Mouse (Mus musculus): ENCODE results near the gene Plcb4.

Plcb4 gene

DNA sequence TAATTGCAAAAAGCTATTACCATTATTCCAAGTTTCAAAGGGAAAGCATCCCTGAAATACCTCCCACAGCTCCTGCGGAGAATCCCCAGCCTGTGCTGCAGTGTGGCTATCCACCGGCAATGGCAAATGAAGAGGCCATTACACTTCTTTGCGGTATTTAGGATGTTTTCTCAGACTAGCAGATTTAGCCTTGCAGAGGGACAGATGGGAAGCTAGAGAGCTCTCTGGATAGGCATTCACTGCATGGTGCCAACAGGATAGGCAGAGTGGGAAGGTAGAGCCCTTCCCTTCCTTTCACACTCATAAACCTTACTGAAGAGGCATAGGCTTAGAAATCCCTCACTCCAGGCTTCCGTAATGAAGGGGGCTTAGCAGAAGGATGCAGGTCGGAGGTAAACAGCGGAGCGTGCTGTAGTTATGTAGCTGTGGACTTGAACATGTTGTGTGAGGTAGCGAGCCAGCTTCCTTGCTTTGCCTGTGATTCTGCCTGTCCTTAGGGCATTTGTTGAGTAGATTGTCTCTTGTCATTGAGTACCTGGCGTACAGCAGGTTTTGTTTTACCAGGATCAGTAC lies 144.2 kb downstream of the Plcb4 start:
- DNase-seq (ENCODE audit: extremely low read depth, low read depth, low spot score): no peak

GRCm38 (mm10) chr2:135805748-135806685 lies 147.2 kb downstream of the Plcb4 start:
- no peak for DNase-seq (ENCODE audit: extremely low read depth, low read depth, low spot score)

- DNase-seq (ENCODE audit: extremely low read depth, low read depth, low spot score): no peak
Measured at GRCm38 (mm10) chr2:135808342-135808741, 149.5 kb downstream of the Plcb4 start.

- no peak for DNase-seq (ENCODE audit: extremely low read depth, low read depth, low spot score)
Measured at GRCm38 (mm10) chr2:135810841-135811240, 152.0 kb downstream of the Plcb4 start.

DNA sequence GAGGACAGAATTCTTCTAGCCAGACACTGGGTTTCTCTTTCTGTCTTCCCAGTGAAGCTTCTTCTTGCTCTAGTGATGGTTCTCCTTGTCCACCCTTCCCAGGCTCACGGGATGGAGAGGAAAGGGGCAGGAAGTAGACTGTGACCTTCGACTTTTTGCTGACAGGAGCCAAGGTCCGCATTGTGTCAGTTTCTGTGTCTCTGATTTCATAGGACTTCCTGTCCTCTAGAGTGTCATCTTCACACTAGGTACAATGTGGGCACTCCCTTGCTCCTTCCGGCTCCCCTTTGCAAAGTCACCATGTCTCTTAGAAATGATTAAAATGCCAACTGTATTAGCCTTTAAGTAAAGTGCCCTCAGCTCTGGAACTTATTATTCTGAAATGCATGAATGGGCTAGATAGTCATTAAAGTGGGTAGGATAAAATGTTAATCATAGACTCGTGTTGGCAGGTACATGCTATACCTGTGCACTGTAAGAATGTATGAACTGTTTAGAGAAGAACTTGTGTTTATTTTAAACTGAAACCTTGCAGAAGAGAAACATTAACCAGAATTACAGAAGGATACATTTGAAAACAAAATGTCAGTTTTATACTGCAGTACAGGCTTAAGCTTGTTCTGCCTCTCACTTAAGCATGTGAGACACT lies 152.8 kb downstream of the Plcb4 start:
- DNase-seq (ENCODE audit: extremely low read depth, low read depth, low spot score): no peak

DNA sequence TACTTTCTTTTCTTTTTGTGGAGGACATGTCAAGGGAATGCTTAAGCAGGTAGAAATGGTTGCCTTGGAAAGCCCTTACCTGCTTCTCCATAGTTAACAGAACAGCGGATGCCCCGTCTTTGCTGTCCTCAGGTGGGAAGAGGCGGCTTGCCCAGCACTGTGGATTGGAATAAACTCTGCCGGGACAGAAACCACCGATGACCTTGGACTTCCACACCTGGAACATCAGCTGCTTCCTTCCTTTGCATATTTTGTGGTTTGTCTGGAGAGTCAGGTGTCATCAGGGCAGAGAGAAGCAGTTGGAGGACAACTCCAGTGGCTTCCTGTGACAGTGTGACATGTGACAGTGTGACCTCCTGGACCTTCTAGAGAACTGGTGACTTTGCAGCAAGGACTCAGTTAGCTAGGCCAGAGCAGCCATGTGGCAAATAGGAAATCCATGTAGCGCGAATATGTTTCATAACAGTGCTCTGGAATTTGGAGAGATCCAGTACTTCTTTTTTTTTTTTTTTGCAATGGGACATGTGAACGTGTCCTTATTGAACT lies 154.0 kb downstream of the Plcb4 start:
- no peak for DNase-seq (ENCODE audit: extremely low read depth, low read depth, low spot score)

GRCm38 (mm10) chr2:135820691-135821090 lies 161.9 kb downstream of the Plcb4 start:
- no peak for DNase-seq (ENCODE audit: extremely low read depth, low read depth, low spot score)

DNA sequence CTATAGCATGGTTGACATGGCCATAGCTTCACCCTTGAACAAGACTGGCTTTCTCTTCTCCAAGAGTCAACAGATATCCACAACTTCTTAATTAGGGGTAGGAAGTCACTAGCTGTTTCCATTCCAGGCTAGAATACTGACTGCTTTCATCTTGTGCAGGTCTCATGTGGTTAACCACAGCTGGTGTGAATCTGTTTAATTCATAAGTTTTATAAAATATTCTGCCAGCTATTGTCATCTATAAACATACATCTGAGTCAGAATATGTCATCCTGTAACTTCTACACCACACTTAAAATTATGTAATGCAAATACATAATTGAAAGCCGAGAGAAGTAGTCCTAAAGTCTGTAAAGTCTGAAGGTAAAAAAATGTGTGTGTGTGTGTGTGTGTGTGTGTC lies 164.9 kb downstream of the Plcb4 start:
- DNase-seq (ENCODE audit: extremely low read depth, low read depth, low spot score): no peak

- no peak for DNase-seq (ENCODE audit: extremely low read depth, low read depth, low spot score)
Measured at GRCm38 (mm10) chr2:135824757-135825156, 165.9 kb downstream of the Plcb4 start.

DNA sequence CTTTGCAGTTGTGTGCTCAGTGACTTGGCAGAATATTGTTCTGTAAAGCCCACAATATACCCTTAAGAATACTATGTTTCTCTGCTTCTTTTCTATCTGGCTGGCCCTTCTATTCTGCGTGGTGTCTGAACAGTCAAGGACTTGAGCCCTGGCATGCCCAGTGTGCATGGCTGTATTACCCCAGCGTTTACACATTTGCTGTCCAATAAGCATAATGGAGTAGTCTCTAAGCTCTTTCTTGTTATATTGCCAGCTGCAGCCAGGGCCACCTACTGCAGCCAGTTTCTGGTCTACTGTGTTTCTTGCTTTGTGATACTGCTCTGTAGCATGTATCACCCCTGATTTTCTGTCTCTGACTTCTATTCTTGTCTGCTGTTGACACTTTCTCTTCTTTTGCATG lies 166.8 kb downstream of the Plcb4 start:
- no peak for DNase-seq (ENCODE audit: extremely low read depth, low read depth, low spot score)

DNA sequence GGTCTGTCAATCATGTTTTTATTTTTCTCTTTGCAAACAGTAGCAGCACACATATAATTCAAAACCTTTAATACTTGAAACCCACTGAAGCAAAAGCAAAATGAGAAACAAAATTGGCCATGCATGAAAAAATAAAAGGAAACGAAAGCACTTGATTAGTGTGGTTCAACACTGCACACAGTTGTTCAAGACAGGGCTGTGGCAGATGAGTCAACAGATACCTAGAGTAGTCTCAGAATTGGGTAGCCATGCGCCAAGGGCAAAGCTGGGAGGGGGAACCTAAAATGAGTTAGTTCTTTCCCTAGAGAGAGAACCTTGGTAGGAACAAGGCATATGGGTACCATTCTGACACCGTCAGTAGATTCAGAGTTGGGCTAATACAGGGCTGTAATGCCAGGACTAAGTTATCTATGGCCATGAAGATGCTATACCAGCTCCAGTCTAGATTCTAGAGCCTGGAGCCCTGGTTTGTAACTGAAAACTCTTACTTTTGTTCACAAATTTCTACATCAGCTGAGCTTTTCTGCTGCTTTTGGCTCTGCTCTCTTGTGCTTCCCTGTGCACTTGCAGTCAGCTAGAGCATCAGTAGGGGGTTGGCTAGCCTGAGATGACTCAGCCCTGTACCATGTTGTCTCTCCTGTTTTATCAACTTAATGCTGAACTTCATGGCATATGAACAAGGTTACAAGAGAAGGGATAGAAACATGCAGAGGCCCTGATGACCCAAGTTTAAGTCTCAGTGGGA lies 168.0 kb downstream of the Plcb4 start:
- DNase-seq (ENCODE audit: extremely low read depth, low read depth, low spot score): no peak

GRCm38 (mm10) chr2:135828446-135828845 lies 169.6 kb downstream of the Plcb4 start:
- peak; percentile 46 for DNase-seq (ENCODE audit: extremely low read depth, low read depth, low spot score)

- DNase-seq (ENCODE audit: extremely low read depth, low read depth, low spot score): no peak
Measured at GRCm38 (mm10) chr2:135833743-135834142, 174.9 kb downstream of the Plcb4 start.

DNA sequence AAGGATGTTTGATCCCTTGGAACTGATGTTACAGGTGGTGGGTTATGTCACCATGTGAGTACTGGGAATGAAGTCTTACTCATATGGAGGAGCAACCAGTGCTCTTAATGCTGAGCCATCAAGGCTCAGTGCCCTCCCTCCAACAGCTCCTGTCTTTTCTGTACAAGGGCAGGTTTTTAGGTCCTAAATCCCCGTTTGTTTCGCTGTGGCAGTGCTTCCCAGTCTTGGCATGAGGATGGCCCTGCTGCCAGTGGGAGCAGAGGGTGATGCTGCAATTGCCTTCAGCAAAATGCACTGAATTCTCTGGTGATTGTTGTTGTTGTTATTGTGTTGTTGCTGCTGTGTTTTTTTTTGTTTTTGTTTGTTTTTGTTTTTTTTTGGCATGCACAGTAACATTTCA lies 175.6 kb downstream of the Plcb4 start:
- no peak for DNase-seq (ENCODE audit: extremely low read depth, low read depth, low spot score)

DNA sequence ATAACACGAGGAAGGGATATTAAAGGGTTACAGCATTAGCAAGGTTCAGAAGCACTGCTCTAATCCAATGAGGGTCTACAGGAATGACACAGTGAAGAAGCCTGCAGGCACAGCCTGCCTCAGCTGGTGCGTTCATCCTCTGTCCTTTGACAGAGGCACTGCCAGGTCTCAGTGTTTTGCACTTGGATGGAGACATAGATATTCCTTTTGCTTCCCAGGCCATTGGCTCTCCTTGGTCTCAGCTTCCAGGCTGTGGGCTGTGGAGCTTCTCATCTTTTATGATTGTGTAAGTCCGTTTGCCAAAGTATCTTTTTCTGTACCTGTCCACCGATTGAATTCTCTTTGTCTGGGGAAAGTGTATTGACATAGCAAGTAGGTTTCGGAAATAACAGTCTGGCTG lies 177.1 kb downstream of the Plcb4 start:
- DNase-seq (ENCODE audit: extremely low read depth, low read depth, low spot score): no peak

- no peak for DNase-seq (ENCODE audit: extremely low read depth, low read depth, low spot score)
Measured at GRCm38 (mm10) chr2:135836426-135836825, 177.6 kb downstream of the Plcb4 start.

DNA sequence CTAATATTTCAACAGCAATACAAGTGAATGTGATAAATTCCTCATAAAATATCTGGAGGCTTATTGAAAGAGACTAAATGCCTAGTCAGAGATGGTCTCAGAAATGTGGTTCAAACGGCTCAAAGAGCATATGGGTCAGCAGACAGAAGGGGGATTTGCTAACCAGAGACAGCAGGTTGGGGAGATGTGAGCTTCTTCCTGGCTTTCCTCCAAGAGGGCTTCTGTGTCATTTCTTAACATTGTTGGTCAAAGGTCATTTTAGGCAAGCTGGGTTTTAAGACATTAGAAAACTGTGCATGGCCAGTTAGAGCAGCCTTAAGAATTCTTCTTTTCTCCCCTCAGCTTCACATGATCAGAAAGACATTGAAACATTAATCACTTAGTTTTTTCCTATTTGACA lies 178.9 kb downstream of the Plcb4 start:
- no peak for DNase-seq (ENCODE audit: extremely low read depth, low read depth, low spot score)

GRCm38 (mm10) chr2:135838135-135838534 lies 179.3 kb downstream of the Plcb4 start:
- no peak for DNase-seq (ENCODE audit: extremely low read depth, low read depth, low spot score)

DNA sequence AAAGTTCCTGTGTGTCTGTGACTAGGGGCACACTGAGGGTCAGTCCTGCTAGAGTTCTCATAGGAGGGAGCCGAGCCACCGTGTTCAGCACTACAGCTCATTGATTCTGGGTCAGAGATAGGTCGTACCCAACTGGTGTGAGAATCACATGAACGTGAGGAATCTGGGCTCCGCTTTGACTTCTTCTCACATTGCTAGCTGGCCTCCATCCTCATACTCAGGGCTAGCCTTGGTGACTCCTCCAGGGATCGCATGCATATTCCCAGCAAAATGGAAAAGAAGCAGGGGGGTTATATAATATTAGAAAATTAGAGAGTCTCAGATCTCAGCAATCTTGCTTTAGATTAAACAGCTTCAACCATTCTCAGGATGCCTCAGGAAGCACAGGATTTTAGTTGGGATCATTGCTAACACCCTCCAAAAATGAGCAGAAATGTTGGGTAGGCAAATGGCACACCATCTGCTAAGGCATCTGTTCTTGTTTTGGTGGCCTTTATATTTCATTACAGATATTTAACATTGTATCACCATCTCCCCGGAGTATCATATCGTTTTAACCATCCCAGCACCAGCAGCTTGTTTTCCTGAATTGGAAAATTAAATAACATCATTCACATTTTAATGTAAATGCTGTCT lies 180.0 kb downstream of the Plcb4 start:
- no peak for DNase-seq (ENCODE audit: extremely low read depth, low read depth, low spot score)

DNA sequence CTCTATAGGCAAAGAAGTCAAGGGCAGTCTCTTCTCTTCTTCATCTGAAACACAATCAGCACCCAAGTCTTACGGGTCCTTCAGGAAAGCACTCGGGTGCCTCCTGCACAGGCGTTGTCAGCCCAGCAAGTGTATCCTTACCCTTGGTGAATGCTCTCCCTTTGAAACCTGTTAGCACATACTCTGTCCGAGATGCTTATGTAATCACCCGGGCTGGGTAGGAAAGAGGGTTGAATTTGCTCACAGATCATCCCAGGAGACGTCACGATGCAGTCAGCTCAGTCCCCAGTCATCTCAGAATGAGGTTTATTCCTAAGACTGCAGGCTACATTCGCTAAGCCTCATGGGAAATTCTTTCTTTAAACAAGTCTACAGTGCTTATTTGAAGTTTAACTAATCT lies 184.9 kb downstream of the Plcb4 start:
- DNase-seq (ENCODE audit: extremely low read depth, low read depth, low spot score): no peak

- DNase-seq (ENCODE audit: extremely low read depth, low read depth, low spot score): no peak
Measured at GRCm38 (mm10) chr2:135846903-135847302, 188.1 kb downstream of the Plcb4 start.

All from fat pad, adult 2 months (tissue).